Mouse (Mus musculus) stomach, embryonic 16.5 days (tissue): ENCODE measurements around the gene Rps12. TPM values are rescaled to one million over a fixed set of nuclear protein-coding genes. Genes with fewer than 3 reads are reported as not detected.

ENCODE experiments used
- ATAC-seq: fragments of 200-750 bp; cut with Nextera tagmentation; 2 replicates; pipeline ENCODE4 v1.8.0; 2017; ENCODE audit warnings: moderate number of reproducible peaks, moderate TSS enrichment; ENCODE audit not compliant: insufficient read depth, low FRiP score
- H3K27ac ChIP-seq: fragments of 300-500 bp; sonication (generic); 2 replicates; pipeline ENCODE4 v1.5.1; 2014; ENCODE audit warnings: low read length
- H3K27me3 ChIP-seq: fragments of 300-500 bp; sonication (generic); 2 replicates; pipeline ENCODE4 v1.6.1; 2014; ENCODE audit warnings: low read length, control low read depth, mixed read lengths; ENCODE audit not compliant: control insufficient read depth, insufficient read depth
- H3K36me3 ChIP-seq: fragments of 300-500 bp; sonication (generic); 2 replicates; pipeline ENCODE4 v1.6.1; 2014; ENCODE audit warnings: low read length; ENCODE audit not compliant: control insufficient read depth, insufficient read depth
- H3K4me1 ChIP-seq: fragments of 300-500 bp; sonication (generic); 2 replicates; pipeline ENCODE4 v1.6.1; 2014; ENCODE audit warnings: low read length, control low read depth, mixed read lengths; ENCODE audit not compliant: control insufficient read depth, insufficient read depth
- H3K4me2 ChIP-seq: fragments of 300-500 bp; sonication (generic); 2 replicates; pipeline ENCODE4 v1.6.1; 2014; ENCODE audit warnings: low read depth, low read length, mixed read lengths
- H3K4me3 ChIP-seq: fragments of 300-500 bp; sonication (generic); replicated peaks from 2 replicates; pipeline ENCODE4 v1.5.1; 2014; ENCODE audit warnings: mild to moderate bottlenecking, low read length
- H3K9ac ChIP-seq: fragments of 300-500 bp; sonication (generic); 2 replicates; pipeline ENCODE4 v1.6.1; 2014; ENCODE audit warnings: low read length
- H3K9me3 ChIP-seq: fragments of 300-500 bp; sonication (generic); replicated peaks from 2 replicates; pipeline ENCODE4 v1.6.1; 2016; ENCODE audit warnings: low read length, control low read depth; ENCODE audit not compliant: control insufficient read depth
- WGBS: fragments of 180-500 bp; shearing (Covaris S2); extraction: QIAGEN DNeasy Blood & Tissue Kit; methylation state at CpG from one replicate; pipeline ENCODE4 v1.1.7; 2014; 5-methylcytosine and 5-hydroxymethylcytosine counted together
- polyA plus RNA-seq: library from polyadenylated mRNA; unstranded; fragments of >200 nt; fragmentation: Nextera tagmentation; extraction: Ambion mirVana; gene quantifications from 2 replicates; pipeline ENCODE4 v1.2.1, GENCODE M21; 2015

The Rps12 gene
- polyA plus RNA-seq = 152 and 178 TPM in 2 replicates

DNA sequence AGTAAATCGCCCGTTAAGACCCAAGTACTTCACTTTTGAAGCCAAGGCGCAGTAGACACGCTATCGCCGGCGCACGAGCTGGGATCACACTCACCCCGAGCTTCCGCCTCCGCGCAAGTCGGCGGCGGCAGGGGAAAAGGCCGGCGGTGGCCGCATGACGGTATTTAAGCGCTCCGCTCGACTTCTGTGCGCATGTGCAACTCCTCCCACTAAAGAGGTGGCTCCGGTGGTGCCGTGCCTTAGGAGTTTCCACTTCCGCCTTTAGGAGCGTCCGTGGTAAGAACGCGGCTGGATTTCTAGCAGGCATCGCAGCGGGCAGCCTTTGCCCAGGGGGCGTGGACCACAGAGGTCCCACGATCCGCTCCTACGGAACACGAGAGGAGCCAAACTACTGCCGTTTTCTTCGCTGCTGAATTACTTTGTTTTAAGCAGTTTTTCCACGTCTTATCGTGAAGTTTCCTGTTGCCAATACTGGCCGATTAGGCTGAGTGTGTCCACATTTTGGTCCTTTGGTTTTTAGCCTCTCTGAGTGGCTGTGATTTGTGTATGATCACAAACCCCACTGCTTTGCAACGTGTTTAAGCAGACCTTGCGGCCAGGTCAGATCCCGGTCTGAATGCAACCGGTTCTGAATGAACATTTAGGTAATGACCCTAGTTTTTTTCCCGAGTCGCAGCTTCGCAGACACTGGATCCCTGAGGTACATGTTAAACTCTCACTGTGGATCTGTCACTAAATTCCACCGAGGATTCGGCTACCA, at the start of gene Rps12:
Gene Rps12 (minus strand): TSS at position 214 of the 760 bp plus-strand sequence.
- H3K36me3 ChIP-seq = peaks cover 27% of the 10 kb centered on the region
- H3K4me3 ChIP-seq = peak within 1 kb of the TSS; percentile 83
- peak within 1 kb of the TSS; percentile 91 for H3K9ac ChIP-seq
- no peaks in the 10 kb centered on the region for H3K9me3 ChIP-seq
- H3K27me3 ChIP-seq = no peaks in the 10 kb centered on the region
- peak within 1 kb of the TSS; percentile 92 for H3K27ac ChIP-seq
- peak within 1 kb of the TSS; percentile 92 for H3K4me2 ChIP-seq
- ATAC-seq = peak; percentile 98
- under 1% methylated on average over 51 of the region's 51 CpGs for WGBS
- peaks cover 28% of the 10 kb centered on the region for H3K4me1 ChIP-seq

GRCm38 (mm10) chr10:23836003-23836964, 49.2 kb upstream of the Rps12 start:
- Histone ChIP-seq H3K4me3 (no peak overlapping the region), H3K36me3 (no peaks in the 10 kb centered on the region), H3K27ac (no peak overlapping the region), H3K4me2 (no peak overlapping the region), H3K27me3 (no peaks in the 10 kb centered on the region), H3K9me3 (no peaks in the 10 kb centered on the region), H3K4me1 (no peaks in the 10 kb centered on the region), H3K9ac (no peak overlapping the region)
- 56% methylated on average over 9 of the region's 9 CpGs for WGBS
- no peak for ATAC-seq

GRCm38 (mm10) chr10:23826516-23826915, 39.4 kb upstream of the Rps12 start:
- H3K36me3 ChIP-seq = peaks cover 13% of the 10 kb centered on the region; the same call in 1 of the 2 replicates
- no peak overlapping the region for H3K4me2 ChIP-seq
- H3K27ac ChIP-seq = no peak overlapping the region
- no peaks in the 10 kb centered on the region for H3K9me3 ChIP-seq
- H3K9ac ChIP-seq = no peak overlapping the region
- 79% methylated on average over 7 of the region's 7 CpGs for WGBS
- no peak for ATAC-seq
- no peak overlapping the region for H3K4me3 ChIP-seq
- H3K4me1 ChIP-seq = no peaks in the 10 kb centered on the region
- no peaks in the 10 kb centered on the region for H3K27me3 ChIP-seq

- no peaks in the 10 kb centered on the region for H3K9me3 ChIP-seq
- H3K4me3 ChIP-seq = no peak overlapping the region
- no peak overlapping the region for H3K4me2 ChIP-seq
- no peak overlapping the region for H3K27ac ChIP-seq
- H3K9ac ChIP-seq = no peak overlapping the region
- WGBS = 89% methylated on average over 7 of the region's 7 CpGs
- no peaks in the 10 kb centered on the region for H3K27me3 ChIP-seq
- no peak for ATAC-seq
- peaks cover 8% of the 10 kb centered on the region; the same call in 1 of the 2 replicates for H3K36me3 ChIP-seq
- no peaks in the 10 kb centered on the region for H3K4me1 ChIP-seq
Measured at GRCm38 (mm10) chr10:23816241-23816640, 29.2 kb upstream of the Rps12 start.

GRCm38 (mm10) chr10:23815168-23815567, 28.1 kb upstream of the Rps12 start:
- 53% methylated on average over 1 of the region's 1 CpGs for WGBS
- Histone ChIP-seq H3K9ac (no peak overlapping the region), H3K9me3 (no peaks in the 10 kb centered on the region), H3K4me2 (no peak overlapping the region), H3K36me3 (peaks cover 8% of the 10 kb centered on the region; the same call in 1 of the 2 replicates), H3K27ac (no peak overlapping the region), H3K4me1 (no peaks in the 10 kb centered on the region), H3K27me3 (no peaks in the 10 kb centered on the region), H3K4me3 (no peak overlapping the region)
- no peak for ATAC-seq

- Histone ChIP-seq H3K9me3 (no peaks in the 10 kb centered on the region), H3K36me3 (peaks cover 2% of the 10 kb centered on the region; the same call in 1 of the 2 replicates), H3K4me1 (no peaks in the 10 kb centered on the region), H3K27ac (no peak overlapping the region), H3K9ac (no peak overlapping the region), H3K27me3 (no peaks in the 10 kb centered on the region), H3K4me2 (no peak overlapping the region), H3K4me3 (no peak overlapping the region)
- WGBS = 71% methylated on average over 11 of the region's 11 CpGs
- no peak for ATAC-seq
Measured at GRCm38 (mm10) chr10:23812852-23813766, 26.0 kb upstream of the Rps12 start.

- Histone ChIP-seq H3K9ac (no peak overlapping the region), H3K27ac (no peak overlapping the region), H3K4me3 (no peak overlapping the region), H3K9me3 (no peaks in the 10 kb centered on the region), H3K36me3 (no peaks in the 10 kb centered on the region; the same call in 1 of the 2 replicates), H3K4me2 (no peak overlapping the region), H3K4me1 (no peaks in the 10 kb centered on the region), H3K27me3 (no peaks in the 10 kb centered on the region)
- no peak for ATAC-seq
Measured at GRCm38 (mm10) chr10:23812438-23812759, 25.3 kb upstream of the Rps12 start.

GRCm38 (mm10) chr10:23811635-23812437, 24.8 kb upstream of the Rps12 start:
- 66% methylated on average over 10 of the region's 12 CpGs for WGBS
- peak; percentile 47; the same call in 1 of the 2 replicates for ATAC-seq
- no peak overlapping the region for H3K4me2 ChIP-seq

More at GRCm38 (mm10) chr10:23811635-23812437, 24.8 kb upstream of the Rps12 start:
- Histone ChIP-seq H3K36me3 (no peaks in the 10 kb centered on the region; the same call in 1 of the 2 replicates), H3K4me1 (no peaks in the 10 kb centered on the region), H3K4me3 (no peak overlapping the region), H3K27ac (no peak overlapping the region), H3K27me3 (no peaks in the 10 kb centered on the region), H3K9ac (no peak overlapping the region), H3K9me3 (no peaks in the 10 kb centered on the region)
